Mouse (Mus musculus) heart, adult 2 months (tissue): ENCODE results near the gene Hspa4. TPM values are rescaled to one million over a fixed set of nuclear protein-coding genes. Genes with fewer than 3 reads are reported as not detected.

ENCODE experiments used
- DNase-seq, 2 experiments: peaks; one replicate each; pipeline ENCODE4 v3.0.0; 2021
- H3K27ac ChIP-seq: fragments of 200-600 bp; 2 replicates; pipeline ENCODE4 v1.8.1; 2022
- H3K27me3 ChIP-seq: fragments of 200-500 bp; 2 replicates; pipeline ENCODE4 v1.6.1; 2012; ENCODE audit warnings: mild to moderate bottlenecking, low read length, inconsistent platforms, mixed read lengths; ENCODE audit not compliant: control insufficient read depth, insufficient read depth
- H3K36me3 ChIP-seq: fragments of 200-500 bp; 2 replicates; pipeline ENCODE4 v1.6.1; 2012; ENCODE audit warnings: low read length, inconsistent platforms; ENCODE audit not compliant: control insufficient read depth, insufficient read depth
- H3K4me1 ChIP-seq: fragments of 200-500 bp; 2 replicates; pipeline ENCODE4 v1.6.1; 2011; ENCODE audit warnings: low read length; ENCODE audit not compliant: control insufficient read depth, insufficient read depth
- H3K4me3 ChIP-seq: fragments of 200-600 bp; 2 replicates; pipeline ENCODE4 v1.8.1; 2022
- H3K79me2 ChIP-seq: fragments of 200-500 bp; replicated peaks from 2 replicates; pipeline ENCODE4 v1.6.1; 2012; ENCODE audit warnings: mild to moderate bottlenecking, inconsistent platforms, low read length, moderate library complexity, mixed read lengths; ENCODE audit not compliant: control insufficient read depth, insufficient read depth
- H3K9ac ChIP-seq: fragments of 200-500 bp; 2 replicates; pipeline ENCODE4 v1.6.1; 2012; ENCODE audit warnings: low read depth, mild to moderate bottlenecking, control low read depth, inconsistent platforms, low read length, mixed read lengths
- CTCF ChIP-seq: fragments of 200-600 bp; IDR thresholded peaks from 2 replicates; pipeline ENCODE4 v1.8.1; 2022; ENCODE audit warnings: antibody characterized with exemption, mild to moderate bottlenecking, moderate library complexity
- EP300 ChIP-seq: fragments of 200-500 bp; IDR thresholded peaks from 2 replicates; pipeline ENCODE4 v1.6.1; 2011; ENCODE audit warnings: low read depth, low read length, control low read depth; ENCODE audit not compliant: insufficient read depth
- POLR2A ChIP-seq: fragments of 200-500 bp; IDR thresholded peaks from 2 replicates; pipeline ENCODE4 v1.6.1; 2011; ENCODE audit warnings: mild to moderate bottlenecking, low read depth, low read length, control low read depth; ENCODE audit not compliant: insufficient read depth
- WGBS: fragments of 180-500 bp; shearing (Covaris S2); methylation state at CpG from one replicate; pipeline ENCODE4 v1.1.7; 2018; 5-methylcytosine and 5-hydroxymethylcytosine counted together
- intact Hi-C: fragments of 180-260 bp; cut with DNase I; formaldehyde crosslinking; loops from one replicate; pipeline ENCODE4 v1.15.1; 2025
- polyA plus RNA-seq: library from polyadenylated mRNA; depleted of rRNA; stranded (reverse); fragments of >200 nt; gene quantifications from 2 replicates; pipeline ENCODE4 v1.2.3, GENCODE M21; 2012; rRNA removed
- total RNA-seq, 2 experiments: library from RNA; stranded (reverse); gene quantifications; 2 replicates each; pipeline ENCODE4 v1.2.3; 2021

Hspa4 gene
- total and polyA plus RNA-seq, 3 experiments = 19.2 to 126 (median 109) TPM

- no peaks in the 10 kb centered on the region for H3K79me2 ChIP-seq
- no peaks in the 10 kb centered on the region for H3K4me1 ChIP-seq
- H3K4me3 ChIP-seq = no peak overlapping the region
- no peaks in the 10 kb centered on the region; the same call in 1 of the 2 replicates for H3K27me3 ChIP-seq
- TF ChIP-seq CTCF (no peak), EP300 (no peak), POLR2A (no peak)
- 28% methylated on average over 9 of the region's 9 CpGs for WGBS
- H3K27ac ChIP-seq = no peak overlapping the region
- no peak for DNase-seq
- H3K9ac ChIP-seq = no peak overlapping the region
- intact Hi-C loops = no loop called here
- no peaks in the 10 kb centered on the region for H3K36me3 ChIP-seq
Observed at GRCm38 (mm10) chr11:53233590-53233989, 66.7 kb downstream of the Hspa4 start.

- Histone ChIP-seq H3K9ac (no peak overlapping the region), H3K27me3 (no peaks in the 10 kb centered on the region; the same call in 1 of the 2 replicates), H3K27ac (no peak overlapping the region), H3K79me2 (no peaks in the 10 kb centered on the region), H3K4me1 (no peaks in the 10 kb centered on the region), H3K4me3 (no peak overlapping the region), H3K36me3 (no peaks in the 10 kb centered on the region)
- WGBS = 86% methylated on average over 5 of the region's 5 CpGs
- TF ChIP-seq EP300 (no peak), POLR2A (no peak), CTCF (no peak)
- intact Hi-C loops = no loop called here
- DNase-seq = no peak
Observed at GRCm38 (mm10) chr11:53231836-53232235, 68.4 kb downstream of the Hspa4 start.

DNA sequence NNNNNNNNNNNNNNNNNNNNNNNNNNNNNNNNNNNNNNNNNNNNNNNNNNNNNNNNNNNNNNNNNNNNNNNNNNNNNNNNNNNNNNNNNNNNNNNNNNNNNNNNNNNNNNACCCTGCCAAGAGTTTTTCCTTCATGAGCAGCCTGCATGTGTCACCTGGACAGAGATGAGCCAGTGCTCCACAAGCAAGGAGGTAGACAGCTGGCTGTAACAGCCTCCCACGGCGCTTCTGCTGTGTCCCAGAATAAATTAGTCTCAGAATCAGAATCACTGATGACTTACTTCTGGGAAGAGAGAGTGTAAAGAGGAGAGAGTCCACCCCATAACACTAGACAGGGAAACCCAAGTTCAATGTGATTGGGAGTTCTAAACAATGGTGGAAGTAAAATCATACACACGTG, 71.2 kb downstream of the Hspa4 start:
- intact Hi-C loops = no loop called here
- H3K79me2 ChIP-seq = no peaks in the 10 kb centered on the region
- H3K9ac ChIP-seq = no peak overlapping the region
- no peak for DNase-seq
- no peak overlapping the region for H3K27ac ChIP-seq
- no peak for TF ChIP-seq POLR2A
- no peak for TF ChIP-seq CTCF
- TF ChIP-seq EP300 = no peak
- 93% methylated on average over 3 of the region's 3 CpGs for WGBS
- H3K27me3 ChIP-seq = no peaks in the 10 kb centered on the region; the same call in 1 of the 2 replicates
- no peaks in the 10 kb centered on the region for H3K36me3 ChIP-seq
- no peak overlapping the region for H3K4me3 ChIP-seq
- no peaks in the 10 kb centered on the region for H3K4me1 ChIP-seq

DNA sequence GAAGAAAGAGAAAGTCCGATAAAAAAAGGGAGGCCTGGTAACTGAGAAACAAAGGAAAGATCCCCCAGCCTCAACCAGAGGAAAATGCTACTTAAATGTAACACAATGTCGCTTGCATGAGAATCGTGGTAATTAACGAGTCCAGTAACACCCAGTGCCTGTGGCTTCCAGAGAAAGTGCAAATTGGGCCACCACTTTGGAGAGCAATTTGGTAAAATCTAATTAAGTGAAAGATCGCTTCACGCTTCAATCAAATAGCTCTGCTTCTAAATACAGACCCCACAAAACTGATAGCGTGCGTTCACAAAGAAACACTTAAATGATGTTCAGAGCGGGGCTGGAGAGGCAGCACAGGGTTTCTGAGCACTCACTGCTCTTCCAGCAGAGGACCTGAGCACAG, 89.4 kb downstream of the Hspa4 start:
- WGBS = 71% methylated on average over 9 of the region's 9 CpGs
- intact Hi-C loops = no loop called here
- Histone ChIP-seq H3K4me3 (no peak overlapping the region), H3K9ac (no peak overlapping the region), H3K79me2 (no peaks in the 10 kb centered on the region), H3K36me3 (no peaks in the 10 kb centered on the region), H3K4me1 (no peaks in the 10 kb centered on the region), H3K27me3 (no peaks in the 10 kb centered on the region), H3K27ac (no peak overlapping the region)
- TF ChIP-seq POLR2A (no peak), CTCF (no peak), EP300 (no peak)
- no peak for DNase-seq

Other genes with a start within 250 kb of the Hspa4 start
- gene Zcchc10, start 24.2 kb upstream of the Hspa4 start, total RNA-seq = 1 to 10 TPM; 5.9 to 7.9 TPM
- gene Zcchc10, start 24.2 kb upstream of the Hspa4 start, polyA plus RNA-seq = 3.8 and 4.1 TPM in 2 replicates
- gene Aff4, start 50.4 kb upstream of the Hspa4 start, total RNA-seq = 10 to 100 TPM; 77.3 to 80.0 TPM
- gene Aff4, start 50.4 kb upstream of the Hspa4 start, polyA plus RNA-seq = 13.7 and 29.5 TPM in 2 replicates
- gene Leap2, start 122.7 kb upstream of the Hspa4 start, total RNA-seq = not detected
- not detected in 2 replicates for gene Leap2, start 122.7 kb upstream of the Hspa4 start, polyA plus RNA-seq
- gene Uqcrq, start 130.4 kb upstream of the Hspa4 start, total RNA-seq = 1,000 to 10,000 TPM; 2,451 to 2,926 TPM
- gene Uqcrq, start 130.4 kb upstream of the Hspa4 start, polyA plus RNA-seq = 1,535 and 1,905 TPM in 2 replicates
- gene Gdf9, start 130.6 kb upstream of the Hspa4 start, total RNA-seq = under 1 TPM; 0.37 to 0.43 TPM
- gene Gdf9, start 130.6 kb upstream of the Hspa4 start, polyA plus RNA-seq = 0.39 and 1.5 TPM in 2 replicates
- not detected for gene Gm10447, start 156.7 kb upstream of the Hspa4 start, total RNA-seq
- not detected in 2 replicates for gene Gm10447, start 156.7 kb upstream of the Hspa4 start, polyA plus RNA-seq
- gene Shroom1, start 156.7 kb upstream of the Hspa4 start, total RNA-seq = under 1 TPM; 0.34 to 0.91 TPM
- gene Shroom1, start 156.7 kb upstream of the Hspa4 start, polyA plus RNA-seq = 0.53 and 0.80 TPM in 2 replicates
- gene Gm9837, start 170.0 kb upstream of the Hspa4 start, total RNA-seq = not detected
- not detected in 2 replicates for gene Gm9837, start 170.0 kb upstream of the Hspa4 start, polyA plus RNA-seq
- not detected for gene Gm9945, start 179.7 kb upstream of the Hspa4 start, total RNA-seq
- gene Gm9945, start 179.7 kb upstream of the Hspa4 start, polyA plus RNA-seq = not detected in 2 replicates
- gene Sowaha, start 179.8 kb upstream of the Hspa4 start, total RNA-seq = under 1 TPM; 0.05 to 0.34 TPM
- 0.03 and 0.10 TPM in 2 replicates for gene Sowaha, start 179.8 kb upstream of the Hspa4 start, polyA plus RNA-seq
- 10 to 100 TPM; 25.7 to 28.2 TPM for gene Sept8, start 218.8 kb upstream of the Hspa4 start, total RNA-seq
- 24.8 and 39.2 TPM in 2 replicates for gene Sept8, start 218.8 kb upstream of the Hspa4 start, polyA plus RNA-seq